26 mouse cellular contexts compared by ENCODE assay signal in the genomic region with DNA sequence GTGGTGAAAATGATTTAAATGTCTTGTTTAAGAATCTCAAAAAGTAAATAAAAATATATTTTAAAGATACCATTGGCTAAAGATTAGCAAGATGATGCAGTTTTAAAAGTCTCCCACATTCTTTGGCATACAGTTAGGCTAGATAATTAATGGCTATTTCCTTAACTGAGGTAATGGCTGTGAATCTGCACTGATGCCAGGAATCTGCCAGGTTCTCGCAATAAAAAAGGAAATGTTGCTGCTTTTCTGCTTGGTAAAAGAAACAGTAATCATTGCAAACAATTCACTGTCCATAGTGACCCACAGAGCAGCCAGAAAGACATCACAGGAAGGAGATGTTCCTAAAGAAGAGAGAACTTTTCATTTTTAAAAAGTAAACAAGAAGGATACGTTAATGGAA.
A peak's percentile ranks its signal among the peaks of the same experiment; 100 is the strongest.
DNase-seq lines count a peak whose midpoint lies in the region; ATAC-seq and TF ChIP-seq lines count a peak whose summit lies in the region.
"Had no signal": no experiment of that assay in that cellular context is flagged by ENCODE, and none has a peak within 500 bp of the region (broad histone marks: within the 10 kb centered on the region; RNA-seq: fewer than 3 reads in every experiment).

No protein-coding gene starts in this region.

- DNase-seq in adrenal gland, adult (ENCODE audit: inconsistent age in 2 of 2, low spot score in 1 of 2): peak; percentile 32 to 70
- DNase-seq in adrenal gland, adult 18-20 months (ENCODE audit: low spot score in 2 of 2): no peak
- DNase-seq in lung, postnatal 10 days: peak; percentile 5
- no peak for DNase-seq in lung, postnatal 14 days
- peak; percentile 49 for DNase-seq in kidney, postnatal 10 days
- DNase-seq in cerebellum, adult 2 months: no peak
- DNase-seq in cerebellum, adult 18-20 months: no peak
- DNase-seq: cerebellum, adult 11-12 months; cerebellum, postnatal 25 days; embryo, embryonic 11 days; gastrocnemius, postnatal 36 days; heart, adult 2 months; layer of hippocampus, postnatal 36 days; lung, adult 2 months; right cerebral cortex, postnatal 4 days; thymus, postnatal 4 days had no signal

- H3K4me2 ChIP-seq in heart, embryonic 11.5 days: no peak overlapping the region
- H3K4me2 ChIP-seq: forebrain, embryonic 13.5 days; hindbrain, embryonic 12.5 days; limb, embryonic 12.5 days; liver, embryonic 12.5 days; neural tube, embryonic 13.5 days had no signal

- ATAC-seq in heart, embryonic 11.5 days (replicated peaks; ENCODE audit: insufficient number of reproducible peaks, low FRiP score, low TSS enrichment): no peak
- ATAC-seq: forebrain, embryonic 13.5 days; intestine, postnatal 0 days; liver, embryonic 12.5 days; midbrain, embryonic 16.5 days had no signal

- no peak for TF ChIP-seq POLR2A in cerebellum, adult 2 months (IDR thresholded peaks at IDR 0.05; ENCODE audit: borderline replicate concordance, insufficient read depth, low read length)

- H3K9me3 ChIP-seq in heart, embryonic 11.5 days (replicated peaks; ENCODE audit: control insufficient read depth, low read length): no peaks in the 10 kb centered on the region
- H3K9me3 ChIP-seq: forebrain, embryonic 13.5 days; hindbrain, embryonic 12.5 days; limb, embryonic 12.5 days; liver, embryonic 12.5 days; midbrain, embryonic 10.5 days; neural tube, embryonic 13.5 days had no signal

- no peak overlapping the region for H3K27ac ChIP-seq in heart, embryonic 11.5 days (ENCODE audit: low read depth, low read length)
- H3K27ac ChIP-seq in cerebellum, adult 2 months (ENCODE audit: insufficient read depth, low read length): no peak overlapping the region
- H3K27ac ChIP-seq: forebrain, embryonic 13.5 days; heart, adult 2 months; hindbrain, embryonic 12.5 days; limb, embryonic 12.5 days; liver, embryonic 12.5 days; midbrain, embryonic 10.5 days; neural tube, embryonic 13.5 days had no signal

- 70% methylated on average over 2 of the region's 2 CpGs for WGBS in heart, embryonic 11.5 days (ENCODE audit: insufficient replicate concordance)
- 50% methylated on average over 2 of the region's 2 CpGs for WGBS in cerebellum, adult 2 months

- H3K4me1 ChIP-seq in heart, embryonic 11.5 days (ENCODE audit: control insufficient read depth, insufficient read depth, low read length): no peaks in the 10 kb centered on the region
- no peaks in the 10 kb centered on the region for H3K4me1 ChIP-seq in cerebellum, adult 2 months (ENCODE audit: control insufficient read depth, insufficient read depth, low read length)
- H3K4me1 ChIP-seq: forebrain, embryonic 13.5 days; hindbrain, embryonic 12.5 days; liver, embryonic 12.5 days; midbrain, embryonic 10.5 days had no signal

- TF ChIP-seq CTCF in cerebellum, adult 2 months (IDR thresholded peaks at IDR 0.05; ENCODE audit: borderline replicate concordance, insufficient read depth, low read depth, low read length): no peak

- H3K36me3 ChIP-seq in heart, embryonic 11.5 days (ENCODE audit: control insufficient read depth, insufficient read depth, low read length): no peaks in the 10 kb centered on the region
- H3K36me3 ChIP-seq: hindbrain, embryonic 12.5 days; limb, embryonic 12.5 days; liver, embryonic 12.5 days; midbrain, embryonic 10.5 days; neural tube, embryonic 13.5 days had no signal

- no peaks in the 10 kb centered on the region for H3K27me3 ChIP-seq in heart, embryonic 11.5 days (ENCODE audit: control insufficient read depth, insufficient read depth, low read length)
- no peaks in the 10 kb centered on the region for H3K27me3 ChIP-seq in cerebellum, adult 2 months (ENCODE audit: control insufficient read depth, insufficient read depth, low read length)
- H3K27me3 ChIP-seq: forebrain, embryonic 13.5 days; hindbrain, embryonic 12.5 days; limb, embryonic 12.5 days; liver, embryonic 12.5 days; neural tube, embryonic 13.5 days had no signal

- H3K4me3 ChIP-seq in heart, embryonic 11.5 days (ENCODE audit: low read depth, low read length): no peak overlapping the region
- no peak overlapping the region for H3K4me3 ChIP-seq in cerebellum, adult 2 months (replicated peaks; ENCODE audit: insufficient read depth, low read depth, low read length)
- H3K4me3 ChIP-seq: forebrain, embryonic 13.5 days; heart, adult 2 months; hindbrain, embryonic 12.5 days; limb, embryonic 12.5 days; liver, embryonic 12.5 days; midbrain, embryonic 10.5 days; myocyte; neural tube, embryonic 13.5 days had no signal

- no peak overlapping the region for H3K9ac ChIP-seq in heart, embryonic 11.5 days (ENCODE audit: low read depth, low read length)
- H3K9ac ChIP-seq: forebrain, embryonic 13.5 days; hindbrain, embryonic 12.5 days; limb, embryonic 12.5 days; liver, embryonic 12.5 days; neural tube, embryonic 13.5 days had no signal

Comparison
In these comparisons a context has a peak if more than half of its experiments do, and no peak if none do; other contexts are left out.
1. DNase-seq: peak in adrenal gland, adult (2 of 2), lung, postnatal 10 days (single experiment) and kidney, postnatal 10 days (single experiment); none in adrenal gland, adult 18-20 months (0 of 2), lung, postnatal 14 days (single experiment), cerebellum, adult 2 months (0 of 2) and cerebellum, adult 18-20 months (0 of 2).